ENCODE assay signal across 17 mouse cellular contexts in the genomic region with DNA sequence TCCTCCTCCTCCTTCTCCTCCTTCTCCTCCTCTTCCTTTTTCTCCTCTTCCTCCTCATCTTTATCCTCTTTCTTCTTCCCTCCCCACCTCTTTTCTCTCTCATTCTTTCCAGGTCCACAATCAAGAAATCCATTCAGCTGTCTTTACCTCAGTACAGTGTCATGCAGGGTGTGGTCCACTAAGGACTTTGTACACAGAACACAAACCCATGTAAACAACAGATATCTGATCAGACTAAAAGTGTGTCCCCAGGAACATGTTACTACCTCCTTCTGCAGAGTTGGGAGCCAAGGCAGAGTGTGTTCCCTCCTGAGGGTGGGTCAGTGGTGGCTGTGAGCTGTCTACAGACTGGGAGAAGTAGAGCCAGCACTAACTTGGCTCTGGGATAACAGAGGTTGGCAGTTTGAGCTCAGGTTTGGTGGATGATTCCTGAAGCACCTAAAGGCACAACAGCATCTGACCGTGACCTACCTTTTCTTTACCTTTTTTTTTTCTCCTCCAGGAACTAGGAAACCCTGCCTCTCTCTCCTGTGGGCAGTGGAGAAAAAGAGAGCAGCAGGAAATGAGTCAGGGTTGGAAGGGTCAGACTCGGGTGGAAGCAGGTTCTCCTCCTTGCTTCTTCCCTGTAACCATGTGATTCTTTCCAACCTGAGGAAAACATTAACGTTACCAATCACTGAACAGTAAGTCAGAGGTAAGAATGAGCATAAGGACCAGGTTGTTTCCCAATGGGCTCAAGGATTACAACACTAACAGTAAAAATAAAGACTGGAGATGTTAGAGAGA. TPM values are rescaled to one million over a fixed set of nuclear protein-coding genes. Genes with fewer than 3 reads are reported as not detected.
"Had no signal": no experiment of that assay in that cellular context is flagged by ENCODE, and none has a peak within 500 bp of the region (broad histone marks: within the 10 kb centered on the region; RNA-seq: fewer than 3 reads in every experiment).

No protein-coding gene starts in this region.

- H3K27ac ChIP-seq: limb, embryonic 15.5 days; liver, embryonic 13.5 days; midbrain, embryonic 10.5 days; neural tube, embryonic 15.5 days had no signal

- DNase-seq: kidney, adult 8-10 months; kidney, postnatal 36 days; layer of hippocampus, adult 9-11 months; layer of hippocampus, postnatal 36 days; liver, embryonic 13.5 days; lung, adult 18-20 months; midbrain, embryonic 14.5 days; right cerebral cortex, adult 18-20 months; right cerebral cortex, postnatal 25 days; spleen, adult 18-20 months; thymus, postnatal 4 days had no signal

- H3K4me3 ChIP-seq: limb, embryonic 15.5 days; liver, embryonic 13.5 days; midbrain, embryonic 10.5 days; myocyte; neural tube, embryonic 15.5 days had no signal

- H3K36me3 ChIP-seq: limb, embryonic 15.5 days; liver, embryonic 13.5 days; midbrain, embryonic 10.5 days; neural tube, embryonic 15.5 days had no signal

- ATAC-seq: hindbrain, embryonic 16.5 days; inflammation-experienced regulatory T-cells, adult 6 months had no signal

- H3K27me3 ChIP-seq: limb, embryonic 15.5 days; liver, embryonic 13.5 days; neural tube, embryonic 15.5 days had no signal

- H3K4me1 ChIP-seq: limb, embryonic 15.5 days; liver, embryonic 13.5 days; midbrain, embryonic 10.5 days; neural tube, embryonic 15.5 days had no signal

RNA-seq across cellular contexts. Expression of a gene that starts 31.4 kb away (rescaled TPM):
- polyA plus RNA-seq: inflammation-experienced regulatory T-cells, adult 6 months had no signal
